Mouse (Mus musculus): Measurements from ENCODE around the gene Rpl28.
"Not testable (repeated sequence)": the region's sequence is repeated elsewhere in the genome, so short reads cannot be mapped to it uniquely, and the experiment has no call there.

Gene Rpl28

GRCm38 (mm10) chr7:4783667-4784268 lies 8.9 kb upstream of the Rpl28 start:
- no peak for DNase-seq

DNA sequence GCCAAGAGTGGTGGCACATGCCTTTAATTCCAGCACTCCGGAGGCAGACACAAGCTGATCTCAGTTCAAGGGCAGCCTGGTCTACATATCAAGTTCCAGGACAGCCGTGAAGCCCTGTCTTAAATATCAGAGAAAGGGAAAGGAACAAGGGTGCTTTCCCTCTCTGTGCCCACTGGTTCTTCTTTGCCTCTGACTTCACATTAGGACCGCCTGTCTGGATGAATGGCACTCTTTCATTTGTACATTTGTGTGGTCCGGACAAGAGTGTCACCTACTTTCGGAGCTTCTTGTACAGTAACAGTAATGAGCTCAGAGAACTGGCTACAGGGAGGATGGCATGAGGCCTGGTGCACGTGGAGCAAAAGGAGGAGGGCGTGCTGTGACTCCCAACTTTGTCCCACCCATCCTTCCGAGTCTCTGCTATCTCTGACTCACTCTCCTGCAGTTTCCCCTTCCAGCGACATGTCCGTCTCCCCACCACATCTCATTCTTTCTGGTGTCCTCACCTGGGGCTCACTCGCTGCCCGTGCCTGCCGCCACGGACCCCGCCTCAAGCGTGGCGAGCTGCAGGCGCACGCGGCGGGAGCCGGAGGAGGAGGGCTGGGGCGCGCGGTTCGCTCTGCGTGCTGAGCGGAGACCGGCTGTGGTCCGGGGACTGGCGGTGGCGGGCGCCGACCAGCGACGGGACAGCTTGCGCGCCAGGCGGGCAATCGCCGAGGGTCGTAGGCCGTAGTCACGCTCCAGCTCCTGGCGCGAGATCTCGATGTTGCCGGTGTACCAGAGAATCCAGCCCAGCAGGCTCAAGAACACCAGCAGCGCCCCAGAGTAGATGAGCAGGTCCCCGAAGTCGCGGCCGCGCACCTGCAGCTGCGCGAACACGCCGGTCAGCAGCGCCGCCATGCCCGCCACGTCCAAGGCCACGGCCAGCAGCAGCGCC lies 3.9 kb upstream of the Rpl28 start:
- DNase-seq, result peak; percentile 79

DNA sequence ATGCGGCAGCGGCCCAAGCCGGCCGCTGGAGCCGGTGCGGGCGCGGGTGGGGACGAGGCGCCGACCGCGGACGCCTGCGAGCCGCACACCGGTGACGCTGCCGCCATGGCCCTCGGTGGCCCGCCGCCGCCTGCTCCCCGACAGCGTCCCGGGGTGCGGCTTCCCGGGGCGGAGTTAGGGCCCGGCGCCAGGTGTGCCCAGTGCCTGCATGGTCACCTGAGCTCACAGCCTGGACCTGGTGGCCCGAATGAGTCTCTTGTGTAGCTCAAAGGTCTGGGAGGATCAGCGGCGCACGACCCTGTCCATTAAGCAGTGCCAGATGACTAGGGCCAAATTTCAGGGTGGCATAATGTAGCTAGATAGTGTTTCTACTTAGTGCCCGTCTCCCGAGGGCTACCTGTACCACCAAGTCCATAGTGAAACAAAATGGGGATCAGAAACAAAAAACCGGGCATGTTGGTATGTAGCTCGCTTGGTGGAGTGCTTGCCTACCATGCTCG lies 3.2 kb upstream of the Rpl28 start, which contains the start of gene Tmem238:
Gene Tmem238 (minus strand): TSS at position 221 of the 500 bp plus-strand sequence.
- DNase-seq, result peak; percentile 88

- DNase-seq, result not testable (repeated sequence)
Observed at GRCm38 (mm10) chr7:4793248-4793647, 574 bp downstream of the Rpl28 start.

- DNase-seq, result no peak
Observed at GRCm38 (mm10) chr7:4793674-4794073, 1.0 kb downstream of the Rpl28 start.

DNA sequence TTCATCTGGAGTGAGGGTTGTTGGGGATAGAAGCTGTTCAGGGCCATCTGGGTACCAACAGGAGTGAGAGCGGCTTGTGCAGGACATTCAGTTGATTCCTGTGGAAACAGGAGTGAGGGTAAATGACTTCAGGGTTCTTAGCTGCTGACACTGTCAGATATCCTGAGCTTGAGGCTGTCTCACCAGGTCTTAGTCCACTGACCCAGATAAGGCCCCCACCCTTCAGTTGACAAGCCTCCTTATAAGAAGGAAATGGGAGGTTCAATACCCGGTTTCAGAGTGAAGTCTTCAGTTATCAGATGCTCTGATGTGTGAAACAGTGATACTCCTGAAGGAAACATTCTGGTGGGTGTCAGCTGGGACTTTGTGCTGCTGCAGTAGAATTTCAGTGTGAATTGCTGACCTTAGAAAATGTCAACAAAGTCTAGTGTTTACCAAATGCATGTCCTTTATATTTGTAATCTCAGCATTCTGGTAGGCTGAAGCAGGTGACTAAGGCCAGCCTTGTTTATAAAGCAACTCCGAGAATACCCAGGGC lies 2.0 kb downstream of the Rpl28 start:
- no peak for DNase-seq

DNA sequence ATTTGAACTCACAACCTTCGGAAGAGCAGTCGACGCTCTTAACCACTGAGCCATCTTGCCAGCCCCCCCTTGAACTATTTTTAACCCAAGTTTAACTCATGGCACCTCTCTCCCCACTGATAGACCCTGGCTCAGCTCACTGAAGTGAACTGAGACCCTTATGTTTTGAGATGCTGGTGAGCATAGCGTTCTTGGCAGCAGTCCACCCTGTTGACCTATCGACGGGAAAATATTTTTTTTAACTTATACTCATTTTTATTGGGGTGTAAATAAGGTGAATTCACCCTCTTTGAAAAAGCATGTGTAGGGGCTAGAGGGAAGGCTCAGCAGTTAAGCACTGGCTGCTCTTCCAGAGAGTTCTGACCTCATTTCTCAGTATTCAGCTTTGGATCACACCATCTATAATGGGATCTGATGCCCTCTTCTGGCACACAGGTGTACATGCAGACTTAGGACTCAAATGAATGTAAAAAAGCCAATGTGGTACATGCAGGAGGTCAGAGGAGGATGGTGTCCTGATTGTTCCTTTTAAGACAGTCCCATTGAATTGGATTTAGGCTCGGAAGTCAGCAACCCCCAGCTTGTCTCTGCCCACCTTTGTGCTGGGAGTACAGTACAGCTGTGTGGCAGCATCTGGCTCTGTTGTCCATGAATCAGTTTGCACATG lies 3.2 kb downstream of the Rpl28 start:
- peak; percentile 53 for DNase-seq

DNA sequence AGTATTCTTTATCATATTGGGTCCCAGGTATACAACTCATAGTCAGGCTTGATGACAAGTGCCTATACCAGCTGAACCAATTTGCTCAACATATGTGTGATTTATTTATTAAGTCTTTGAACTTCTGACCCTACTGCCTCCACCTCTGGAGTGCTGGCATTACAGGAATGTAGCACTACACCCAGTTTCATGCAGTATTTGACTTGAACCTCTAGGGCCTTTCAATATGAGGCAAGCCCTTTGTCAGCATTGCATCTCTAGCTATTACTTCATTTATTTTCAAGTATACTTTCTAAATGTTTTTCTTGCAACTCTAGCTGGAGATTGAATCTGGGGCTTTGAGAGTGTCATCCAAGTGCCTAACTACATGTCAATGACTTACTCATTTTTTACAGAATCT lies 9.6 kb downstream of the Rpl28 start:
- DNase-seq, result no peak

DNA sequence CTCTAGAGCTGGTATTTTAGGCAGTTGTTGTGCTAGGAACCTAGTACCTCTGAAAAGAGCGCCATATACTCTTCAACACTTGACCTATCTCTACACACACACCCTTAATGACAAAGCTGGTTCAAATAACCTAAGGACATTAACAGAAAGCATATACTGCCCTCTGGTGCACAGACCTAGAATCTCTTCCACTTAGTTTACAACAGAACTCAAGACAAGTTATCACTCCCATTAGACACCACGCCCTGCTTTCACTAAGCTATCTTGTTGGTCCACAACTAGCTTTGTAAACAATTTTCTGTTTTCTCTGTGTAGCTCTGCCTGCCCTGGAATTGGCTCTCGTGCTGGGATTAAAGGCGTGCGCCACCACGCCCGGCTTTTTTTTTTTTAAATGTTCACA lies 14.0 kb downstream of the Rpl28 start:
- DNase-seq, result peak; percentile 52

- not testable (repeated sequence) for DNase-seq
Observed at GRCm38 (mm10) chr7:4811131-4811530, 18.5 kb downstream of the Rpl28 start.

- DNase-seq, result no peak
Observed at GRCm38 (mm10) chr7:4811842-4812302, 19.2 kb downstream of the Rpl28 start.

- peak; percentile 99 for DNase-seq
Observed at GRCm38 (mm10) chr7:4812303-4813104, 19.8 kb downstream of the Rpl28 start, which contains the start of gene Ube2s. Ube2s (minus strand) TSS chr7:4812590.

- no peak for DNase-seq
Observed at GRCm38 (mm10) chr7:4813105-4813791, 20.6 kb downstream of the Rpl28 start.

GRCm38 (mm10) chr7:4816559-4816958 lies 23.9 kb downstream of the Rpl28 start:
- DNase-seq, result no peak

DNA sequence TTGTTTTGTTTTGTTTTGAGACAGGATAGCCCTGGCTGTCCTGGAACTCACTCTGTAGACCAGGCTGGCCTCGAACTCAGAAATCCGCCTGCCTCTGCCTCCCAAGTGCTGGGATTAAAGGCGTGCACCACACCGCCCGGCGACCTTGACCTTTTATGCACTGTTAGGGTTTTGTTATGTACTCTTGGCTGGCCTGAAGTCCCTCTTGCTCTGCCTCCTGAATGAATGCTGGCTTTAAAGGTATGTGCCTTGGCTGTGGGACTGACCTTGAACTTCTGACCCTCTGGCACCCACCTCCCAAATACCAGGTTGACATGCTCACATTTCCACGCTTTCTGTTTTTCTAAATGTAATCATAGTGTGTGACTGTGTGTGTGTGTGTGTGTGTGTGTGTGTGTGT lies 28.3 kb downstream of the Rpl28 start:
- not testable (repeated sequence) for DNase-seq

- no peak for DNase-seq
Observed at GRCm38 (mm10) chr7:4821690-4822089, 29.0 kb downstream of the Rpl28 start.

GRCm38 (mm10) chr7:4822162-4822907 lies 29.7 kb downstream of the Rpl28 start:
- DNase-seq, result peak; percentile 43

- DNase-seq, result no peak
Observed at GRCm38 (mm10) chr7:4825365-4825764, 32.7 kb downstream of the Rpl28 start.

DNA sequence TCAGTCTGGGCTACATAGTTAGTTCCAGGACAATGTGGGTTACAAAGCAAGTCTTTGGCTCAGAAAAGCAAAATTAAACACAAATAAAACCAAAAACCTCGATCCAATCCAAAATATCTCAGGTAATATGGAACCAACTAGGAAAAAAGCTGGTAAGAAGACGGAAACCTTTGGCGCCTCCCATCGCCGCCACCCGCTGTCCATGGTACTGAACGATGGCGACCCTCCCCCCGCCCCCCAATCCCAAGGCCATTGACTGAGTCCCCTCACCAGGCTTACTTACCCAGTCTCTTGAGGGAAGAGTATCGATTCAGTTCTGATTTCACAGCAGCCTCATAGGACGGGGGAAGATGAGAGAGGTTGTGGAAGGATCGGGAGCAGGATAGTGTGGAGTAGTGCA lies 37.8 kb downstream of the Rpl28 start:
- no peak for DNase-seq

DNA sequence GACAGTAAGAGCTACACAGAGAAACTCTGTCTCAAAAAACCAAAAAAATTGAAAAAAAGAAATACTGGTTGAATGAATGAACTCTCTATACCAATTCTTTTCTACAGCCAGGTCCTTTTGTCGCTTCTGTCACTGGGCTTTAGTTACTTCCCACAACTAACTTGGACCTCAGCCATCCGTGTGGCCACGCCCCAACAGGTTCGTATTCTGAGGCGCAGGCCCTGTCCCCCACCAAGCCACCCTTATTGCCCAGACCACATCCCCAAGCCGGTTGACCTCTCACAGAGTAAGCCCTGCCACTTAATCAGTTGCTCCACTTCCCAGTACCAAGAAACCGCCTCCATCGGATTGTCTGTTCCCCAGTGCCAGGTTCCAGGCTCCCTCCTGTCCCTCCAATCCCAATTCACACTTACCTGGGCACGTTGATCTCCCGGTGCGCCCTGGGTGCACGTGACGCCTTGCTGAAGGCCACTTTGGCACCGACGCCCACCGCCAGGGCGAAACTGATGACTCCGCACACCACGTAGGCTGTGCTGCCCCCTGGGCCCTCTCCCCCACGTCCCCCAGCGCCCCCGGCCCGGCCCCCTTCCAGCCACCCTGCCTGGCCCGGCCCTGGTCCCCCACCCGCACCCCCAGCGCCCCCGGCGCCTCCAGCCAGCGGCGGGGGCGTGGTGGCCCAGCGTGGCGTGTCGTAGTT lies 43.1 kb downstream of the Rpl28 start:
- DNase-seq, result peak; percentile 38

Data from kidney, postnatal 14 days (tissue).